Mouse (Mus musculus) thymus, adult 18-20 months (tissue): ENCODE data around the gene P3h3.
A peak's percentile ranks its signal among the peaks of the same experiment; 100 is the strongest.
"Not testable (repeated sequence)": the region's sequence is repeated elsewhere in the genome, so short reads cannot be mapped to it uniquely, and the experiment has no call there.

Source experiments
- DNase-seq, 2 experiments: peaks; one replicate each; pipeline ENCODE4 v3.0.0; 2022; ENCODE audit warnings: mixed read lengths in 2 of 2

The P3h3 gene

DNA sequence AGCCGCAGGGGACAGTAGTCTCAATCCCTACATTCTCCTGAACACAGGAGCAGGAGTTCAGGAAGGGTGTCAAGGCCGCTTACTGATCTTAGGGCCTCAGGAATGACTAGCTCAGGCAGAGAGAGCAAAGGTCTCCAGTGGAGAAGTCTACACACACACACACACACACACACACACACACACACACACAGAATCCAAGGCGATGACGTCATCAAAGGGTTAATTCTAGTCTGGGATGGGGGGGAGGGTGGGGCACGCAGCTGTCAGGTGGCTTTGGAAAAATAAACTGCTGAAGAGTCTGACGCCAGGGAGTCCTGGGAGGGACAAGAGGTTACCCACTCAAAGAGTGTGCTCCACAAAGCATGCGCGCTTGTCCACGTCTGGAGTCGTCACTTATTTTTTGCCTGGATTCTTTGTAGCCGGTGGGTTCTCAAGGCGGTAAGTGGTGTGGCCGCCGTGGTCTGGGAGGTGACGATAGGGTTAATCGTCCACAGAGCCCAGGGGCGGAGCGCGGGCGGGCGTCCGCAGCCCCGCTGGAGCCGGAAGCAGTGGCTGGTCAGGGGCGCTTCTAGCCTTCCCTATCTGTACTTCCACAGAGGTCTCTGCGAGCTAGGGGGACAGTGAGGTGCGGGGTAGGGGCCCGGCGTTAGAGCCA, 49.1 kb downstream of the P3h3 start, which contains the start of gene Spsb2:
Gene Spsb2, plus strand, starts transcription at position 304 of the 655 bp plus-strand sequence.
- DNase-seq, result peak in 1 of 2 experiments; percentile 33

- no peak for DNase-seq
Measured at GRCm38 (mm10) chr6:124807986-124808357, 49.6 kb downstream of the P3h3 start.

DNA sequence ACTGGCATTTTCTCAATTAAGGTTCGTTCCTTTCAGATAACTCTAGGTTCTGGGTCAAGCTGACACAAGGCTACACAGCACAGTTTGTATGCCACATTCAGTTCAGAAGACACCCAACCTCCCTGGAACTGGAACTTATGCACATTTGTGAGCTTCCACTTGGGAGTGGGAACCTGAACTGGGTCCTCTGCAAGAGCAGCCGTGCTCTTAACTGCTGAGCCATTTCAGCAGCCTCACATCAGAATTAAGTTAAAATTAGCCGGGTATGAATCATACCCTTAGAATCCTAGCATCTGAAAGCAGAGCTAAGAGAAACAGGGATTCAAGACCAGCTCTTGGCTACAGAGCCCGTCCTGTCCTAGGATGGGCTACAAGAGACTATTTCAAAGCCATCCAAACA, 50.2 kb downstream of the P3h3 start:
- DNase-seq, result no peak

DNA sequence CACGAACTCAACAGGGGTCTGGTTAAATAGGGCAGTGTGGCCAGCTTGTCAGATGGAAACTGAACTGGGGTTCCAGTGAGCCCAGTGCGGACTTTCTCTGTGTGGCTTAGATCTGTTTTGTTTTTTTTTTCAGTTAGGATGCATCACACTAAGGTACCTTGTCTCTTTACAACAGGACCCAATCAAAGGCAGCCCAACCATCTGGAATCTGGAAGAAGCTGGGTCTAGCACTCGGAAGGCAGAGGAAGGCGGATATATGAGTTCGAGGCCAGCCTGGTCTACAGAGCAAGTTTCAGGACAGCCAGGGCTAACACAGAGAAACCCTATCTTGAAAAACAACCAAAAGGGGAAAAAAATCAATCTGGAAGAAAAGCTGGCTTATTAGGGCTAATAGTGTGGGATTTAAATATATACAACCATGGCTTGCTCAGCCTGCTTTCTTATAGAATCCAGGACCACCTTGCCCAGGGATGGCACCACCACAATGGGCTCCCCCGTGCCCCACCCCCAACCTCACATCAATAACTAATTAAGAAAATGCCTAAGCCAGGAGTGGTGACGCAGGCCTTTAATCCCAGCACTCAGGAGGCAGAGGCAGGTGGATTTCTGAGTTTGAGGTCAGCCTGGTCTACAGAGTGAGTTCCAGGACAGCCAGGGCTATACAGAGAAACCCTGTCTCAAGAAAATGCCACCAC, 51.0 kb downstream of the P3h3 start:
- DNase-seq, result no peak

GRCm38 (mm10) chr6:124805341-124806321, 51.9 kb downstream of the P3h3 start:
- peak; percentile 55 to 71 for DNase-seq

DNA sequence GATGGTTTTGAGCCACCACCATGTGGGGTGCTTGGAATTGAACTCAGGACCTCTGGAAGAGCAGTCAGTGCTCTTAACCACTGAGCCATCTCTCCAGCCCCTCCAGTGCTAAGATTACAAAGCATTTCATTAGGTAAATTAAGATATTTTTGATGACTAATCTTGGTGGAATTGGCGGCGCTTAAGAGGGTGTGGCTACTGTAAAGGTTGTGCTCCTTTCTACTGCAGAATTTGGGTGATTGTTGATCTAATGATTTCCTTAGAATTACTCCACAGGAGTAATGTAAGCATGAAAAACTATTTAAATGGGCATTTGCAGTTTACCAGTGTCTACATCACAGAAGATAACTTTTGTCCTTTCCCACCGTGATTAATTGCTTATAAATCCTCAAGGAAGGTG, 53.2 kb downstream of the P3h3 start:
- no peak for DNase-seq

- not testable (repeated sequence) for DNase-seq
Measured at GRCm38 (mm10) chr6:124803691-124804090, 53.9 kb downstream of the P3h3 start.

DNA sequence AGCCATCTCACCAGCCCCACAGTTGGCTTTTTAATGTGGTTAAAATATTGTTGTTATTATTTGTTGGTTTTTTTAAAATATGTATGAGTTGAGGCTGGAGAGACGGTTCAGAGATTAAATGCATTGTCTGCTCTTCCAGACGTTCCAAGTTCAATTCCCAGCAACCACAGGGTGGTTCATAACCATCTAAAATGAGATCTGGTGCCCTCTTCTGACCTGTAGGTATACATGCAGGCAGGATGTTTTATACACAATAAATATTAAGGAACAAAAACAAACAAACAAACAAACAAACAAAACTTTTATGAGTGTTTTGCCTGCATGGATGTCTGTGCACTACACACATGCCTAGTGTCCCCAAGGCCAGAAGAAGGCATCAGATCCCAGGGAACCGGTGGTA, 54.5 kb downstream of the P3h3 start:
- DNase-seq, result no peak

DNA sequence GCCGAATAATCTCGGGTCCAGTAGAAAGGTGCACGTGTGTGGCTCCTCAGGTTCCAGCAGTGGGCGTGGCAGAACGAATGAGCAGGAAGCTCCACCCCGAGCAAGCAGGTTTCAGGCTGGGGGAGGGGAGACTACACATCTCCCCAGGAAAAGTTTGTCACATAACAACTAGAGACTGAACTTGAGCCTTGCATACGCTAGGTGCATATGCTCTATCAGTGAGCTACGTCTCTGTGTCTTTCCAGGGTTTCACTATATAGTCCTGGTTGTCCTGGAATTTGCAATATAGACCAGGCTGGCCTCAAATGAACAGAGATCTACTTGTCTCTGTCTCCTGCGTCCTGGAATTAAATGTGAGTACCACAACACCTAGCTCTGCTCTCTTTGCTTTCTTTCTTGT, 55.2 kb downstream of the P3h3 start:
- DNase-seq, result not testable (repeated sequence)

DNA sequence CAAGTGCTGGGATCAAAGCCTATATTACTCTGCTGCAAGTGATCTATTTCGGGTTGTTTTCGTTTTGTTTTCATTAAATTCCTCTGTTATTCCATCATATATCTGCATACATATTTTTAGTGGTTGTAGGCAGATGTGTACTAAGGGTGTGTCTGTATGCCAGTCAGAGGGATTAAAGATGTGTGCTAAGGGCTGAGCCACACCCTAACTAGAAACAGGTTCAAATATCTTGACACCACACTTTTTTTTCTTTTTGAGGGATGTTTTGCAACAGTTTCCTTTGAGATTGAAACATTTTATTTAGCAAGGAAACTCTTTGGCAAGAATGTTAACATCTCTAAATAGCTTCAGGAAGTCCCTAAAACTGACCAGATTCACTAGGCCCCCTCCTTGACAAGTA, 61.4 kb downstream of the P3h3 start:
- no peak for DNase-seq

- DNase-seq, result no peak
Measured at GRCm38 (mm10) chr6:124795781-124796180, 61.8 kb downstream of the P3h3 start.

DNA sequence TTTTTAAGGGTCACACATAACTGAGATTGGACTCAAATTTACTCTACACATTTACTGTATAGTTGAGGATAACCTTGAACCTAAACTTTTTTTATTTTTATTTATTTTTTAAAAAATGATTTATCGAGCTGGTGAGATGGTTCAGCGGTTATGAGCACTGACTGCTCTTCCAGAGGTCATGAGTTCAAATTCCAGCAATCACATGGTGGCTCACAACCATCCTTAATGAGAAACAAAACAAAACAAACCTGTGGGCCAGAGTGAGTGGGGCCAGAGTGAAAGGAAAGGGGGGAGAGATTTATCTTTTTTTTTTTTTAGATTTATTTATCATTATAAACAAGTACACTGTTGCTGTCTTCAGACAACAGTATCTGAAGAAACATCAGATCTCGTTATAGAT, 65.6 kb downstream of the P3h3 start:
- no peak for DNase-seq
